Mouse (Mus musculus) layer of hippocampus, adult 11-12 months (tissue): ENCODE measurements around the gene Fancd2os.

Experiments
- DNase-seq: peaks from one replicate; pipeline ENCODE4 v3.0.0; 2022; ENCODE audit warnings: low spot score

The Fancd2os gene

GRCm38 (mm10) chr6:113605224-113605545, 4.7 kb upstream of the Fancd2os start:
- DNase-seq: no peak

GRCm38 (mm10) chr6:113604432-113605223, 4.1 kb upstream of the Fancd2os start, which contains the start of gene Brk1:
Brk1 (plus strand) TSS chr6:113604772.
- peak; percentile 92 for DNase-seq

GRCm38 (mm10) chr6:113603993-113604392, 3.5 kb upstream of the Fancd2os start:
- no peak for DNase-seq

- no peak for DNase-seq
Measured at GRCm38 (mm10) chr6:113602821-113603220, 2.3 kb upstream of the Fancd2os start.

GRCm38 (mm10) chr6:113599833-113600232, 682 bp downstream of the Fancd2os start:
- DNase-seq: no peak

- DNase-seq: no peak
Measured at GRCm38 (mm10) chr6:113597945-113598344, 2.6 kb downstream of the Fancd2os start.

GRCm38 (mm10) chr6:113592637-113593036, 7.9 kb downstream of the Fancd2os start:
- DNase-seq: no peak

GRCm38 (mm10) chr6:113586466-113587183, 13.9 kb downstream of the Fancd2os start:
- DNase-seq: no peak

GRCm38 (mm10) chr6:113585065-113585464, 15.4 kb downstream of the Fancd2os start:
- DNase-seq: no peak

GRCm38 (mm10) chr6:113583023-113583422, 17.5 kb downstream of the Fancd2os start:
- DNase-seq: no peak

GRCm38 (mm10) chr6:113579306-113579705, 21.2 kb downstream of the Fancd2os start:
- DNase-seq: no peak

- peak; percentile 29 for DNase-seq
Measured at GRCm38 (mm10) chr6:113576044-113576443, 24.5 kb downstream of the Fancd2os start.

- no peak for DNase-seq
Measured at GRCm38 (mm10) chr6:113564557-113564956, 36.0 kb downstream of the Fancd2os start.

- DNase-seq: no peak
Measured at GRCm38 (mm10) chr6:113559736-113560135, 40.8 kb downstream of the Fancd2os start.
